Mouse (Mus musculus) myocyte (in vitro differentiated cells): Measurements from ENCODE around the gene Fyb2. TPM values are rescaled to one million over a fixed set of nuclear protein-coding genes. Genes with fewer than 3 reads are reported as not detected.

Experiments used
- H3K27me3 ChIP-seq: one replicate; pipeline ENCODE4 v1.6.1; 2011; ENCODE audit not compliant: control insufficient read depth, insufficient read depth, insufficient read length
- H3K36me3 ChIP-seq: one replicate; pipeline ENCODE4 v1.6.1; 2011; ENCODE audit not compliant: control insufficient read depth, insufficient read depth
- H3K4me2 ChIP-seq: one replicate; pipeline ENCODE4 v1.6.1; 2011; ENCODE audit warnings: low read depth, control low read depth
- H3K4me3 ChIP-seq: one replicate; pipeline ENCODE4 v1.5.1; 2011; ENCODE audit warnings: mild to moderate bottlenecking, control low read depth, moderate library complexity
- H3K79me2 ChIP-seq: one replicate; pipeline ENCODE4 v1.6.1; 2011; ENCODE audit not compliant: control insufficient read depth, insufficient read depth
- H3ac ChIP-seq: one replicate; pipeline ENCODE4 v1.6.1; 2011; ENCODE audit not compliant: control insufficient read depth, insufficient read length
- CEBPB ChIP-seq: IDR thresholded peaks from 2 replicates; pipeline ENCODE4 v1.6.1; 2011; ENCODE audit warnings: mild to moderate bottlenecking, moderate library complexity; ENCODE audit not compliant: poor library complexity, insufficient read depth, severe bottlenecking
- E2F4 ChIP-seq: IDR thresholded peaks from one replicate; pipeline ENCODE4 v1.6.1; 2011; ENCODE audit warnings: mild to moderate bottlenecking, control low read depth, moderate library complexity; ENCODE audit not compliant: insufficient read depth
- MAX ChIP-seq: IDR thresholded peaks from one replicate; pipeline ENCODE4 v1.6.1; 2011; ENCODE audit warnings: low read depth, mild to moderate bottlenecking, control low read depth
- MYOD1 ChIP-seq, 3 experiments: IDR thresholded peaks; one replicate each; pipeline ENCODE4 v1.6.1; 2011; ENCODE audit warnings: control low read depth in 2 of 3, low read depth in 2 of 3, mild to moderate bottlenecking in 2 of 3, moderate library complexity in 1 of 3; ENCODE audit not compliant: insufficient read length in 2 of 3, control insufficient read depth in 1 of 3
- MYOG ChIP-seq, 3 experiments: IDR thresholded peaks; one replicate each; pipeline ENCODE4 v1.6.1; 2011; ENCODE audit warnings: control low read depth in 2 of 3, low read depth in 2 of 3, mild to moderate bottlenecking in 2 of 3; ENCODE audit not compliant: insufficient read length in 2 of 3, control insufficient read depth in 1 of 3, insufficient read depth in 1 of 3
- POLR2A ChIP-seq: IDR thresholded peaks from one replicate; pipeline ENCODE4 v1.6.1; 2011; ENCODE audit warnings: low read depth, mild to moderate bottlenecking, control low read depth, moderate library complexity; ENCODE audit not compliant: insufficient read length
- POLR2AphosphoS2 ChIP-seq: IDR thresholded peaks from one replicate; pipeline ENCODE4 v1.6.1; 2011; ENCODE audit warnings: low read depth, control low read depth; ENCODE audit not compliant: insufficient read length
- REST ChIP-seq: IDR thresholded peaks from one replicate; pipeline ENCODE4 v1.6.1; 2011; ENCODE audit warnings: mild to moderate bottlenecking, control low read depth, moderate library complexity; ENCODE audit not compliant: insufficient read depth, insufficient read length
- SRF ChIP-seq: IDR thresholded peaks from one replicate; pipeline ENCODE4 v1.6.1; 2011; ENCODE audit warnings: low read depth; ENCODE audit not compliant: control insufficient read depth, insufficient read length
- TCF12 ChIP-seq: IDR thresholded peaks from one replicate; pipeline ENCODE4 v1.6.1; 2011; ENCODE audit warnings: mild to moderate bottlenecking, control low read depth; ENCODE audit not compliant: poor library complexity, insufficient read depth, severe bottlenecking
- TCF3 ChIP-seq: IDR thresholded peaks from one replicate; pipeline ENCODE4 v1.6.1; 2011; ENCODE audit warnings: low read depth, control low read depth; ENCODE audit not compliant: insufficient read length
- USF1 ChIP-seq: IDR thresholded peaks from one replicate; pipeline ENCODE4 v1.6.1; 2011; ENCODE audit warnings: low read depth, mild to moderate bottlenecking, control low read depth, moderate library complexity
- polyA plus RNA-seq: library from polyadenylated mRNA; unstranded; fragments of >200 nt; fragmentation: generic; extraction: Trizol; gene quantifications from one replicate; pipeline ENCODE4 v1.2.1, GENCODE M21; 2012; ENCODE audit warnings: missing spikeins

The Fyb2 gene
- polyA plus RNA-seq, 1 experiment, result 0.08 TPM

- Histone ChIP-seq H3K27me3 (no peaks in the 10 kb centered on the region), H3K79me2 (no peaks in the 10 kb centered on the region), H3K4me2 (no peak within 1 kb of the TSS), H3K36me3 (no peaks in the 10 kb centered on the region), H3ac (no peak within 1 kb of the TSS), H3K4me3 (no peak within 1 kb of the TSS)
- TF ChIP-seq TCF3 (no peak), REST (no peak), POLR2AphosphoS2 (no peak), MAX (no peak), SRF (no peak), CEBPB (no peak), E2F4 (no peak), POLR2A (no peak), USF1 (no peak), TCF12 (no peak), MYOD1 (IDR thresholded peaks at IDR 0.05; ENCODE audit: control insufficient read depth in 1 of 3, insufficient read length in 2 of 3, low read depth in 2 of 3) (no peak), MYOG (IDR thresholded peaks at IDR 0.05; ENCODE audit: control insufficient read depth in 1 of 3, insufficient read depth in 1 of 3, insufficient read length in 2 of 3, low read depth in 2 of 3) (no peak)
These were observed 36.9 kb upstream of the Fyb2 start, which contains the start of gene C8a for GRCm38 (mm10) chr4:104876323-104876722. C8a (minus strand) TSS chr4:104876398.

GRCm38 (mm10) chr4:104887486-104887885 is 25.8 kb upstream of the Fyb2 start:
- Histone ChIP-seq H3K79me2 (no peaks in the 10 kb centered on the region), H3K4me3 (no peak overlapping the region), H3K4me2 (no peak overlapping the region), H3ac (no peak overlapping the region), H3K27me3 (no peaks in the 10 kb centered on the region), H3K36me3 (no peaks in the 10 kb centered on the region)
- TF ChIP-seq USF1, result no peak

GRCm38 (mm10) chr4:104888499-104889262 is 24.6 kb upstream of the Fyb2 start:
- Histone ChIP-seq H3ac (no peak overlapping the region), H3K4me3 (no peak overlapping the region), H3K79me2 (no peaks in the 10 kb centered on the region), H3K27me3 (no peaks in the 10 kb centered on the region), H3K4me2 (no peak overlapping the region), H3K36me3 (no peaks in the 10 kb centered on the region)
- no peak for TF ChIP-seq E2F4
- TF ChIP-seq REST, result no peak
- no peak for TF ChIP-seq CEBPB
- no peak for TF ChIP-seq MYOG (IDR thresholded peaks at IDR 0.05; ENCODE audit: control insufficient read depth in 1 of 3, insufficient read depth in 1 of 3, insufficient read length in 2 of 3, low read depth in 2 of 3)
- TF ChIP-seq SRF, result no peak
- no peak for TF ChIP-seq POLR2AphosphoS2
- no peak for TF ChIP-seq POLR2A
- TF ChIP-seq MAX, result no peak
- no peak for TF ChIP-seq MYOD1 (IDR thresholded peaks at IDR 0.05; ENCODE audit: control insufficient read depth in 1 of 3, insufficient read length in 2 of 3, low read depth in 2 of 3)
- TF ChIP-seq TCF12, result no peak

GRCm38 (mm10) chr4:104891708-104892107 is 21.5 kb upstream of the Fyb2 start:
- Histone ChIP-seq H3ac (no peak overlapping the region), H3K36me3 (no peaks in the 10 kb centered on the region), H3K27me3 (no peaks in the 10 kb centered on the region), H3K4me2 (no peak overlapping the region), H3K4me3 (no peak overlapping the region), H3K79me2 (no peaks in the 10 kb centered on the region)
- TF ChIP-seq SRF (no peak), USF1 (no peak), MYOD1 (IDR thresholded peaks at IDR 0.05; ENCODE audit: control insufficient read depth in 1 of 3, insufficient read length in 2 of 3, low read depth in 2 of 3) (no peak), TCF12 (no peak), TCF3 (no peak), MAX (no peak), REST (no peak), POLR2AphosphoS2 (no peak), E2F4 (no peak), CEBPB (no peak), POLR2A (no peak)

- Histone ChIP-seq H3K27me3 (no peaks in the 10 kb centered on the region), H3K4me3 (no peak overlapping the region), H3ac (no peak overlapping the region), H3K36me3 (no peaks in the 10 kb centered on the region), H3K4me2 (no peak overlapping the region), H3K79me2 (no peaks in the 10 kb centered on the region)
- no peak for TF ChIP-seq USF1
- TF ChIP-seq MYOG (IDR thresholded peaks at IDR 0.05; ENCODE audit: control insufficient read depth in 1 of 3, insufficient read depth in 1 of 3, insufficient read length in 2 of 3, low read depth in 2 of 3), result no peak
- TF ChIP-seq E2F4, result no peak
These were observed 19.7 kb upstream of the Fyb2 start for GRCm38 (mm10) chr4:104893588-104893987.
